Comparison of ENCODE assay signal across 8 mouse cellular contexts in the genomic region with DNA sequence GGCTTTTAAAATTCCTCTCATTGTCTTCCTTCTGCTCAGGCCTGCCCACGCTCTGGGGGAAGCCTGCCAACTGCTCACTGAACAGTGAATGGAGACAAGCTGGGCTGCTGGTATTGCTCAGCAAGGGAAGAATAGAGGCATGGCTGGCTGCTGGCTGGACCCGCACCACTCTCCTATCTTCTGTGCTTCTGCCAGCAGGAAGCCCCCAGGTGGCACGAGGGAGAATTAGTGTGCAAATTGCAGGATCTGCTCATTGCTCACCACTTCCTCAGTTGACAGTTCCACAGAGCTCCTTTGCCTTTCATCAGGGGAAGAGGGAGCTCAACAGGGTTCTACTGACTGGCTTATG.
DNase-seq lines count a peak whose midpoint lies in the region; ATAC-seq lines count a peak whose summit lies in the region.

No protein-coding gene starts in this region.

- no peak overlapping the region for H3K9ac ChIP-seq in forebrain, embryonic 15.5 days (replicated peaks)

- peak; percentile 89 for ATAC-seq in forebrain, embryonic 15.5 days (replicated peaks)
- ATAC-seq in monocyte, adult 5-6 weeks (replicated peaks; ENCODE audit: insufficient number of reproducible peaks, low FRiP score, low TSS enrichment, poor library complexity, severe bottlenecking) = 0 out of 2 replicates have a peak, but pooled peaks have one; percentile 41

- peak; percentile 37 for DNase-seq in gastrocnemius, postnatal 14 days
- no peak for DNase-seq in gastrocnemius, postnatal 25 days
- peak; percentile 17 for DNase-seq in c-Kit-positive CD71-negative TER-119-negative erythroid progenitor cells, embryonic 14.5 days (ENCODE audit: low read depth)
- DNase-seq in kidney, adult 11 months = peak; percentile 84
- peak; percentile 76 to 94 for DNase-seq in left cerebral cortex, adult 9 months (ENCODE audit: low spot score in 2 of 2)
- no peak for DNase-seq in spleen, adult 18-20 months

- no peaks in the 10 kb centered on the region for H3K27me3 ChIP-seq in forebrain, embryonic 15.5 days

- H3K9me3 ChIP-seq in forebrain, embryonic 15.5 days = no peaks in the 10 kb centered on the region

- peak overlapping the region; percentile 37 for H3K4me2 ChIP-seq in forebrain, embryonic 15.5 days (replicated peaks)

- H3K27ac ChIP-seq in forebrain, embryonic 15.5 days (replicated peaks) = peak overlapping the region; percentile 46; the same call in 1 of the 2 replicates

- no peaks in the 10 kb centered on the region for H3K36me3 ChIP-seq in forebrain, embryonic 15.5 days

- H3K4me3 ChIP-seq in forebrain, embryonic 15.5 days = no peak overlapping the region

- H3K4me1 ChIP-seq in forebrain, embryonic 15.5 days = peaks cover 29% of the 10 kb centered on the region

- 2% methylated on average over 3 of the region's 3 CpGs for WGBS in forebrain, embryonic 15.5 days

- intact Hi-C loops in gastrocnemius, postnatal 14 days (cut with DNase I; ENCODE audit: low total_unique reads) = no loop called here

Comparison
In these comparisons a context has a peak if more than half of its experiments do, and no peak if none do; other contexts are left out.
1. DNase-seq: peak in gastrocnemius, postnatal 14 days (single experiment), c-Kit-positive CD71-negative TER-119-negative erythroid progenitor cells, embryonic 14.5 days (single experiment), kidney, adult 11 months (single experiment) and left cerebral cortex, adult 9 months (2 of 2); none in gastrocnemius, postnatal 25 days (single experiment) and spleen, adult 18-20 months (0 of 2).